Mouse (Mus musculus) MEL (cell line): ENCODE measurements at regions not wholly inside any gene's neighbourhood (a gene's known extent, or its start where the extent isn't known, plus 50 kb on each side); places are given as distances from the start of the nearest gene placed in this dataset.

ENCODE experiments used
- DNase-seq: peaks from one replicate; pipeline ENCODE4 v3.0.0; 2011; ENCODE audit warnings: low read depth, low spot score
- H3K27ac ChIP-seq: 2 replicates; pipeline ENCODE4 v1.5.1; 2012; ENCODE audit warnings: low read depth, mild to moderate bottlenecking, control low read depth, low read length, moderate library complexity; ENCODE audit not compliant: control insufficient read depth
- H3K27me3 ChIP-seq, 2 experiments: fragments of 150-350 bp in 1 of 2; sonication (generic) in 1 of 2; 2 replicates each; pipeline ENCODE4 v1.6.1; 2012; ENCODE audit warnings: low read length in 2 of 2, mild to moderate bottlenecking in 2 of 2, improper control_type of control experiment in 1 of 2, moderate library complexity in 1 of 2; ENCODE audit not compliant: insufficient read depth in 2 of 2, control insufficient read depth in 1 of 2
- H3K36me3 ChIP-seq, 2 experiments: 2 replicates each; pipeline ENCODE4 v1.6.1; 2012 to 2014; ENCODE audit warnings: low read length in 2 of 2, improper control_type of control experiment in 1 of 2, inconsistent platforms in 1 of 2, mild to moderate bottlenecking in 1 of 2; ENCODE audit not compliant: insufficient read depth in 2 of 2, control insufficient read depth in 1 of 2
- H3K4me1 ChIP-seq, 2 experiments: fragments of 150-350 bp in 1 of 2; sonication (generic) in 1 of 2; 2 replicates each; pipeline ENCODE4 v1.6.1; 2012; ENCODE audit warnings: low read length in 2 of 2, improper control_type of control experiment in 1 of 2, mild to moderate bottlenecking in 1 of 2; ENCODE audit not compliant: insufficient read depth in 2 of 2, control insufficient read depth in 1 of 2
- H3K4me3 ChIP-seq, 2 experiments: fragments of 150-350 bp in 1 of 2; sonication (generic) in 1 of 2; 2 replicates each; pipeline ENCODE4 v1.5.1; 2012; ENCODE audit warnings: low read depth in 2 of 2, low read length in 2 of 2, mild to moderate bottlenecking in 2 of 2, moderate library complexity in 2 of 2, control low read depth in 1 of 2, improper control_type of control experiment in 1 of 2; ENCODE audit not compliant: control insufficient read depth in 1 of 2, insufficient read depth in 1 of 2
- H3K79me2 ChIP-seq: 2 replicates; pipeline ENCODE4 v1.6.1; 2012; ENCODE audit warnings: mild to moderate bottlenecking, low read length, moderate library complexity; ENCODE audit not compliant: control insufficient read depth, poor library complexity, insufficient read depth
- H3K9ac ChIP-seq: 2 replicates; pipeline ENCODE4 v1.6.1; 2012; ENCODE audit warnings: low read depth, mild to moderate bottlenecking, control low read depth, low read length, moderate library complexity; ENCODE audit not compliant: control insufficient read depth, poor library complexity, severe bottlenecking
- H3K9me3 ChIP-seq: fragments of 150-350 bp; sonication (generic); replicated peaks from 2 replicates; pipeline ENCODE4 v1.6.1; 2012; ENCODE audit warnings: mild to moderate bottlenecking, low read length, improper control_type of control experiment, moderate library complexity; ENCODE audit not compliant: insufficient read depth
- CHD2 ChIP-seq: IDR thresholded peaks from 2 replicates; pipeline ENCODE4 v1.6.1; 2011; ENCODE audit warnings: low read length, improper control_type of control experiment
- HCFC1 ChIP-seq: IDR thresholded peaks from 2 replicates; pipeline ENCODE4 v1.6.1; 2012; ENCODE audit warnings: low read depth, mild to moderate bottlenecking, inconsistent platforms, low read length, improper control_type of control experiment, moderate library complexity
- NRF1 ChIP-seq: IDR thresholded peaks from 2 replicates; pipeline ENCODE4 v1.6.1; 2014; ENCODE audit warnings: low read depth, mild to moderate bottlenecking, inconsistent platforms, low read length, improper control_type of control experiment, moderate library complexity; ENCODE audit not compliant: poor library complexity, insufficient read depth, severe bottlenecking
- RAD21 ChIP-seq: IDR thresholded peaks from 2 replicates; pipeline ENCODE4 v1.6.1; 2011; ENCODE audit warnings: mild to moderate bottlenecking, low read depth, low read length, improper control_type of control experiment
- TBP ChIP-seq: IDR thresholded peaks from 2 replicates; pipeline ENCODE4 v1.8.0; 2011; ENCODE audit warnings: low read depth, low read length, improper control_type of control experiment
- USF1 ChIP-seq: IDR thresholded peaks from 2 replicates; pipeline ENCODE4 v1.6.1; 2014; ENCODE audit warnings: low read depth, mild to moderate bottlenecking, inconsistent platforms, low read length, improper control_type of control experiment, moderate library complexity
- ZC3H11A ChIP-seq: IDR thresholded peaks from 2 replicates; pipeline ENCODE4 v1.6.1; 2012; ENCODE audit warnings: low read depth, mild to moderate bottlenecking, inconsistent platforms, low read length, improper control_type of control experiment

GRCm38 (mm10) chr13:7870266-7870665 lies 332.4 kb upstream of the Adarb2 start:
- H3K9ac ChIP-seq = no peak overlapping the region
- H3K27me3 ChIP-seq = no peaks in the 10 kb centered on the region
- H3K36me3 ChIP-seq = no peaks in the 10 kb centered on the region
- no peaks in the 10 kb centered on the region for H3K9me3 ChIP-seq
- no peak overlapping the region for H3K4me3 ChIP-seq
- H3K79me2 ChIP-seq = no peaks in the 10 kb centered on the region
- no peak overlapping the region for H3K27ac ChIP-seq
- no peak for DNase-seq
- no peak for TF ChIP-seq TBP
- TF ChIP-seq ZC3H11A = no peak
- no peak for TF ChIP-seq HCFC1
- no peak for TF ChIP-seq NRF1
- no peaks in the 10 kb centered on the region for H3K4me1 ChIP-seq

- H3K9me3 ChIP-seq = no peaks in the 10 kb centered on the region
- TF ChIP-seq HCFC1 (no peak), CHD2 (peak; percentile 58; the same call in 1 of the 2 replicates), RAD21 (no peak), USF1 (no peak)
- H3K27ac ChIP-seq = no peak overlapping the region
- no peaks in the 10 kb centered on the region for H3K4me1 ChIP-seq
- H3K36me3 ChIP-seq = no peaks in the 10 kb centered on the region
- H3K79me2 ChIP-seq = no peaks in the 10 kb centered on the region
- peaks cover 2 to 5% of the 10 kb centered on the region in 2 experiments; a peak in 2 of 4 replicates for H3K27me3 ChIP-seq
- no peak overlapping the region for H3K9ac ChIP-seq
- H3K4me3 ChIP-seq = no peak overlapping the region
- DNase-seq = peak; percentile 39
Observed at GRCm38 (mm10) chr13:7915327-7915726, 287.3 kb upstream of the Adarb2 start.
